Comparison of ENCODE assay signal across 8 mouse cellular contexts in the genomic region with DNA sequence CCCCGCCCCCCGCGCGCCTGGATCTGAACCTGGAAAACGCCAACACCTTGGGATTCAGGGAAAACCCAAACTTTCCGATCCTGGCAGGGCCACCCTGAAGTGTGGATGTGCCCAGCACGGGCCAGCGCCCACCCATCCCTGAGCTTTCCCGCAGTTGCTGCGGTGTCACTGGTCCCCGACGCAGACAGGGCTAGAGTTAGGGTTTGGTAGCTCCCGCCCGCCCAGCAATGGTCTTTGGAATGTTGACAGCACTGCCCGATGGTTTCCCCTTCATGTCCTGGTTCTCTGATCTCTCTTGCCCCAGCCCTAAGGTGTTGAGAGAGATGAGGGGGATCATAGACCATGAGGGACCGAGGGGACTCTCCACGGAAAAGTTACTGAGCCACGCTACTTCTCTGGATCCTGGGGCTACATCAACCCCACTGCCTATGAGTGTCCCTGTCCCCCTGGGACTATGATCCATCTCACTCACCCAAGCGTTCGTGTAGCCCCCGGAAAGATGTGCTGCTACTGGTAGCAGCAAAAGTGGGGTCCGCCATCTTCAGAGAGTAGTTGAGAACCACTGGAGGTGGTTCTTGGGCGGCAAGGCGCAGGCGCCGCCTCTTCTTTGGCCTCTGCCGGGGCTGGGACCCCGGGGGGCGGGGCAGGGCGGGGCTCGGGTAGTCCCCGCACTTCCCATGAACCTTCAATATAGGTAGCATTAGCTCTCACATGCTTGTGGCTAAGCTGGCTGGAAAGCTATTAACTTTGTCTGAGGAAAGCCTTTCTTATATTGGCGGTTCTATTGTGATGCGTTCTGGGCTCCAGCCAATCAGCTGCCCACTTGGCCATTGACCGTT. TPM values are rescaled to one million over a fixed set of nuclear protein-coding genes. Genes with fewer than 3 reads are reported as not detected.
A peak's percentile ranks its signal among the peaks of the same experiment; 100 is the strongest.
DNase-seq lines count a peak whose midpoint lies in the region; ATAC-seq lines count a peak whose summit lies in the region.

A gene (minus strand): TSS at position 562 of the 839 bp plus-strand sequence.

- peaks cover 6% of the 10 kb centered on the region for H3K36me3 ChIP-seq in heart, embryonic 13.5 days
- H3K36me3 ChIP-seq in limb, embryonic 10.5 days: no peaks in the 10 kb centered on the region

- H3K4me1 ChIP-seq in heart, embryonic 13.5 days: no peaks in the 10 kb centered on the region
- no peaks in the 10 kb centered on the region for H3K4me1 ChIP-seq in limb, embryonic 10.5 days

- peak within 1 kb of the TSS; percentile 61 for H3K4me3 ChIP-seq in heart, embryonic 13.5 days
- H3K4me3 ChIP-seq in limb, embryonic 10.5 days: peak within 1 kb of the TSS; percentile 57

- H3K9ac ChIP-seq in heart, embryonic 13.5 days: peak within 1 kb of the TSS; percentile 75

- H3K9me3 ChIP-seq in heart, embryonic 13.5 days: no peaks in the 10 kb centered on the region
- no peaks in the 10 kb centered on the region for H3K9me3 ChIP-seq in limb, embryonic 10.5 days (replicated peaks)

- H3K27ac ChIP-seq in heart, embryonic 13.5 days (replicated peaks): no peak within 1 kb of the TSS
- H3K27ac ChIP-seq in limb, embryonic 10.5 days: no peak within 1 kb of the TSS

- ATAC-seq in common myeloid progenitor, adult 5-6 weeks (replicated peaks; ENCODE audit: low read depth, poor library complexity, severe bottlenecking): peak; percentile 83
- no peak for ATAC-seq in heart, embryonic 13.5 days (ENCODE audit: extremely low read depth, insufficient number of reproducible peaks, low FRiP score, low TSS enrichment)
- peak; percentile 70 for ATAC-seq in megakaryocyte-erythroid progenitor cell, adult 5-6 weeks (replicated peaks; ENCODE audit: low FRiP score, low TSS enrichment, poor library complexity, severe bottlenecking)

- no peaks in the 10 kb centered on the region for H3K27me3 ChIP-seq in heart, embryonic 13.5 days (replicated peaks)
- H3K27me3 ChIP-seq in limb, embryonic 10.5 days (ENCODE audit: low read depth, poor library complexity, severe bottlenecking): no peaks in the 10 kb centered on the region

- H3K4me2 ChIP-seq in heart, embryonic 13.5 days: peak within 1 kb of the TSS; percentile 72

- 8% methylated on average over 35 of the region's 35 CpGs for WGBS in heart, embryonic 13.5 days
- WGBS in limb, embryonic 10.5 days: 14% methylated on average over 35 of the region's 35 CpGs

- peak; percentile 13 to 34 for DNase-seq in cerebellum, postnatal 10 days
- no peak for DNase-seq in cerebellum, adult 11 months
- peak; percentile 41 for DNase-seq in limb, embryonic 10.5 days (ENCODE audit: low spot score)
- DNase-seq in testis, postnatal 14 days (ENCODE audit: low spot score): peak; percentile 4
- DNase-seq in left cerebral cortex, adult 8-10 months (ENCODE audit: low spot score in 2 of 2): no peak

RNA-seq across cellular contexts. Expression of the gene that starts here (rescaled TPM):
- 5.2 and 7.5 TPM in 2 replicates for total RNA-seq in common myeloid progenitor, adult 5-6 weeks (2017)
- polyA plus RNA-seq in heart, embryonic 13.5 days (2015; fragmentation: Nextera tagmentation; extraction: Ambion mirVana): 1.6 TPM in 2 replicates
- 1.9 and 2.0 TPM in 2 replicates for polyA plus RNA-seq in limb, embryonic 10.5 days (2016; fragmentation: Nextera tagmentation; extraction: Ambion mirVana)
- total RNA-seq in megakaryocyte-erythroid progenitor cell, adult 5-6 weeks (2014; fragmentation: Nextera tagmentation): 1.1 and 2.1 TPM in 2 replicates
- total RNA-seq in megakaryocyte-erythroid progenitor cell, adult 5-6 weeks (2017): 1.3 and 2.3 TPM in 2 replicates
- total RNA-seq in left cerebral cortex, adult 8-10 months (2022): under 1 TPM in 2 of 4 experiments, not detected in 2; 0.17 to 0.23 TPM

Comparison
In these comparisons a context has a peak if more than half of its experiments do, and no peak if none do; other contexts are left out.
1. DNase-seq: peak in cerebellum, postnatal 10 days (2 of 2), limb, embryonic 10.5 days (single experiment) and testis, postnatal 14 days (single experiment); none in cerebellum, adult 11 months (single experiment) and left cerebral cortex, adult 8-10 months (0 of 2).